Mouse (Mus musculus) hindbrain, postnatal 0 days (tissue): ENCODE results near the gene Tcf7. TPM values are rescaled to one million over a fixed set of nuclear protein-coding genes. Genes with fewer than 3 reads are reported as not detected.

Experiments used
- ATAC-seq: fragments of 200-750 bp; cut with Nextera tagmentation; 2 replicates; pipeline ENCODE4 v1.8.0; 2017; ENCODE audit warnings: mild to moderate bottlenecking, moderate TSS enrichment, moderate library complexity
- DNase-seq: peaks from one replicate; pipeline ENCODE4 v3.0.0-alpha.2; 2015; ENCODE audit warnings: low spot score
- H3K27ac ChIP-seq: fragments of 300-500 bp; sonication (generic); 2 replicates; pipeline ENCODE4 v1.5.1; 2014; ENCODE audit warnings: mild to moderate bottlenecking
- H3K27me3 ChIP-seq: fragments of 300-500 bp; sonication (generic); 2 replicates; pipeline ENCODE4 v1.6.1; 2014; ENCODE audit warnings: low read length, mixed read lengths; ENCODE audit not compliant: insufficient read depth
- H3K36me3 ChIP-seq: fragments of 300-500 bp; sonication (generic); 2 replicates; pipeline ENCODE4 v1.6.1; 2014; ENCODE audit warnings: low read length, mixed read lengths; ENCODE audit not compliant: insufficient read depth
- H3K4me1 ChIP-seq: fragments of 300-500 bp; sonication (generic); 2 replicates; pipeline ENCODE4 v1.6.1; 2014; ENCODE audit warnings: antibody characterized with exemption, low read length, mixed read lengths; ENCODE audit not compliant: insufficient read depth
- H3K4me2 ChIP-seq: fragments of 300-500 bp; sonication (generic); 2 replicates; pipeline ENCODE4 v1.6.1; 2014; ENCODE audit warnings: low read depth, mild to moderate bottlenecking, low read length, moderate library complexity, mixed read lengths
- H3K4me3 ChIP-seq: fragments of 300-500 bp; sonication (generic); 2 replicates; pipeline ENCODE4 v1.5.1; 2014; ENCODE audit warnings: low read length
- H3K9ac ChIP-seq: fragments of 300-500 bp; sonication (generic); replicated peaks from 2 replicates; pipeline ENCODE4 v1.6.1; 2014; ENCODE audit warnings: mild to moderate bottlenecking, low read length, moderate library complexity, mixed read lengths
- H3K9me3 ChIP-seq: fragments of 300-500 bp; sonication (generic); 2 replicates; pipeline ENCODE4 v1.6.1; 2016; ENCODE audit warnings: low read length, mixed read lengths
- CTCF ChIP-seq: IDR thresholded peaks from 2 replicates; pipeline ENCODE4 v1.5.1; 2016; ENCODE audit warnings: antibody characterized with exemption, control low read depth, low read depth
- WGBS: fragments of 180-500 bp; shearing (Covaris S2); extraction: QIAGEN DNeasy Blood & Tissue Kit; methylation state at CpG from one replicate; pipeline ENCODE4 v1.1.7; 2014; 5-methylcytosine and 5-hydroxymethylcytosine counted together
- polyA plus RNA-seq: library from polyadenylated mRNA; unstranded; fragments of >200 nt; fragmentation: Nextera tagmentation; extraction: Ambion mirVana; gene quantifications from 2 replicates; pipeline ENCODE4 v1.2.1, GENCODE M21; 2015
- total RNA-seq: library from RNA; depleted of rRNA; stranded (reverse); fragments of >200 nt; gene quantifications from 2 replicates; pipeline ENCODE4 v1.2.3, GENCODE M21; 2014

The Tcf7 gene
- total and polyA plus RNA-seq, 2 experiments from 2014 or later: 3.3 to 4.3 TPM

- Histone ChIP-seq H3K9me3 (no peaks in the 10 kb centered on the region), H3K9ac (no peak overlapping the region), H3K36me3 (no peaks in the 10 kb centered on the region), H3K27me3 (peaks cover 4% of the 10 kb centered on the region; the same call in 1 of the 2 replicates), H3K4me1 (peaks cover 10% of the 10 kb centered on the region; the same call in 1 of the 2 replicates), H3K27ac (no peak overlapping the region), H3K4me3 (no peak overlapping the region), H3K4me2 (no peak overlapping the region)
- DNase-seq: no peak
- no peak for TF ChIP-seq CTCF
- ATAC-seq: no peak
- 29% methylated on average over 16 of the region's 16 CpGs for WGBS
These were observed 3.6 kb upstream of the Tcf7 start for GRCm38 (mm10) chr11:52286301-52286957.

GRCm38 (mm10) chr11:52283596-52284571 is 1.1 kb upstream of the Tcf7 start:
- Histone ChIP-seq H3K27me3 (peaks cover 4% of the 10 kb centered on the region; the same call in 1 of the 2 replicates), H3K27ac (0 out of 2 replicates have a peak overlapping the region, but pooled peaks have one; percentile 41), H3K4me3 (peak overlapping the region; percentile 67), H3K4me2 (peak overlapping the region; percentile 98), H3K9ac (no peak overlapping the region), H3K4me1 (peaks cover 10% of the 10 kb centered on the region; the same call in 1 of the 2 replicates), H3K9me3 (no peaks in the 10 kb centered on the region), H3K36me3 (no peaks in the 10 kb centered on the region)
- WGBS: 9% methylated on average over 43 of the region's 44 CpGs
- peak; percentile 33; the same call in 1 of the 2 replicates for ATAC-seq
- peak; percentile 72 for DNase-seq
- no peak for TF ChIP-seq CTCF

- peak overlapping the region; percentile 58; the same call in 1 of the 2 replicates for H3K27ac ChIP-seq
- H3K36me3 ChIP-seq: no peaks in the 10 kb centered on the region
- peak overlapping the region; percentile 98 for H3K4me2 ChIP-seq
- peak overlapping the region; percentile 67 for H3K4me3 ChIP-seq
- peaks cover 10% of the 10 kb centered on the region; the same call in 1 of the 2 replicates for H3K4me1 ChIP-seq
- DNase-seq (no peak), ATAC-seq (no peak)
- WGBS: 4% methylated on average over 18 of the region's 19 CpGs
- no peak for TF ChIP-seq CTCF
- H3K9ac ChIP-seq: peak overlapping the region; percentile 52
- peaks cover 4% of the 10 kb centered on the region; the same call in 1 of the 2 replicates for H3K27me3 ChIP-seq
- H3K9me3 ChIP-seq: no peaks in the 10 kb centered on the region
These were observed 417 bp downstream of the Tcf7 start for GRCm38 (mm10) chr11:52282420-52282773.

GRCm38 (mm10) chr11:52281568-52282328 is 1.1 kb downstream of the Tcf7 start:
- H3K36me3 ChIP-seq: no peaks in the 10 kb centered on the region
- H3K27me3 ChIP-seq: peaks cover 4% of the 10 kb centered on the region; the same call in 1 of the 2 replicates
- WGBS: 60% methylated on average over 19 of the region's 19 CpGs
- peak overlapping the region; percentile 67; the same call in 1 of the 2 replicates for H3K4me3 ChIP-seq
- peak overlapping the region; percentile 98 for H3K4me2 ChIP-seq
- no peak for TF ChIP-seq CTCF
- no peak overlapping the region for H3K27ac ChIP-seq
- no peak overlapping the region for H3K9ac ChIP-seq
- H3K4me1 ChIP-seq: peaks cover 10% of the 10 kb centered on the region; the same call in 1 of the 2 replicates
- DNase-seq (no peak), ATAC-seq (no peak)
- H3K9me3 ChIP-seq: no peaks in the 10 kb centered on the region

DNA sequence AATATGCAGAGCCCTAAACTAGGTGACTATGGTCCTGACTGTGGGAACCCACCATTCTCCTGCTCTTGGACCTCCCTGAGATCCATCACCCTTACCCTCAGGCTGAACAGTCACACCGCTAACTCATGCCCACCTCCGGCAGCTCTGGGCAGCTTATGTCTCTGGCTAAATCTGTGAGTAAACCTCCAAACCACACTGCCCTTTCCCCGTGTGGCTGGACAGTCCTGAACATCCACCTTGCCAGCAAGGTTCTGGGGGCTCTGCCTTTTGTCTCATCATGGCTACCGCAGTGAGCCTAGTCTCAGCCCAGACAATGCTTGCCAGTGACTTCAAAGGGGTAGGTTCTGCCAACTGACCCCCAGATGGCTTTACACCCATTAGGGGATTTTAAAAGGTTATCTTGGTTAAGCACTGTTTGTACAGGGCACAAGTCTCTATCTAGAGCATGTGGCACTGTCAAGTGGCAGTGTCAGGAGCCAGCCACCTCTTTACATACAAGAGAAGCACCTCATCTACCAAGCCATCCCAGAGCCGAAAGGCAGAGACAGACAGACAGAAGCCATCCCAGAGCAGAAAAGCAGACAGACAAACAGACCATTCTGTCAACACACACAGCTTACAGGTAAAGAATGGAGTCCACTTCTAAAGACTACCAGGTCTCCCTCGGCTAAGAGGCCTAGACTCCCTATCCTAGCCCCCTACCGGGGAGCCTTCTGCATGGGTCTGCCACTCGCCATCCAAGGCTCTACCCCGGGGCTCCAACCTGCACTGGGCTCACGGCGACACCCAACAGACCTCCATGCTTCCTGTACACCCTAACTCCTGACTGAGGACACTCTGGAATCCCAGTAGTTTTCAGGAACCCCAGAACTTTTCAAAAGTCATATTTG is 2.0 kb downstream of the Tcf7 start:
- Histone ChIP-seq H3K27me3 (peaks cover 4% of the 10 kb centered on the region; the same call in 1 of the 2 replicates), H3K4me3 (no peak overlapping the region), H3K36me3 (no peaks in the 10 kb centered on the region), H3K4me1 (peaks cover 10% of the 10 kb centered on the region; the same call in 1 of the 2 replicates), H3K9me3 (no peaks in the 10 kb centered on the region), H3K4me2 (no peak overlapping the region), H3K27ac (no peak overlapping the region), H3K9ac (no peak overlapping the region)
- WGBS: 89% methylated on average over 11 of the region's 11 CpGs
- ATAC-seq: no peak
- no peak for DNase-seq
- TF ChIP-seq CTCF: no peak
